Mouse (Mus musculus): Measurements from ENCODE around the gene Rapgef2.
"Not testable (repeated sequence)": the region's sequence is repeated elsewhere in the genome, so short reads cannot be mapped to it uniquely, and the experiment has no call there.

Rapgef2 gene

DNA sequence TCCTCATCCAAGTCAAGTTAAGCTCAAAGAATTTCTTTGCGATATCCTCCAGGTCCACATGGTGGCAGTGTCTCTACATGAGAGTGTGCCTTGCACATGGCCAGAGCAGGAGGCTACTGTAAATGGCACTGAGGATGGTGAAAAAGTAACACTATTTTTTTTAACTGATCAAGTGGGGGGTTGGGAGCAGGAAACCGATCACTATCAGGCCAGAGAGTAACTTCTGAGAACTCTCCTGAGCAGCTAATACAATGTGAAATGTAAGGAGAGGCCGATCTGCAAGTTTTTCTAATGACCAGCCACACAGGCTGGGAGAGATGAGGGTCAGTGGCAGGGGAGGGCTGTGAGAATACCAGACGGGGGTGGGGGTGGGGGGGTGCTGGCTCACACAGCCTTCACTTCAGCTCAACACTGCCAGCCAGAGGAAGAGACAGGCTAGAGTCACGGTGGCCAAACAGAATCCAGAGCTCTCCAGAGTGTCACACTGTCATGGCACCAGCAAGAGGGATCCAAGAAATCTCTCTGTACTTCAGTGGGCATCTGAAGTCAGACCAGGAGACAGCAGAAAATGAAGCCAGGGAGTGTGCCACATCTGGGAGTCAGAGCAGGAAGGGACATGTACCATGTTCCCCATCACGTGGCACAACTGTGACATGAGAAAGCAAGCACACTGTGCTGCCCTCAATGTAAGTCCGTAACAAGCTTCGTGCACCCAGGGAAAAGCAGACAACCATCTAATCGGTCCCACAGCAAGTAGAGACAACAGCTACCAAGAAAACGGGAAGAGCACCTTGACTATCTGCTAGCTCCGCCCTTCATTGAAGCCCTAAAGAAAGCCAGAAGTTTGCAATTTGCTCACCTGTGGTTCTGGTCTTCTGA is 83.8 kb downstream of the Rapgef2 start:
- peak; percentile 85 for DNase-seq (ENCODE audit: low spot score)

DNA sequence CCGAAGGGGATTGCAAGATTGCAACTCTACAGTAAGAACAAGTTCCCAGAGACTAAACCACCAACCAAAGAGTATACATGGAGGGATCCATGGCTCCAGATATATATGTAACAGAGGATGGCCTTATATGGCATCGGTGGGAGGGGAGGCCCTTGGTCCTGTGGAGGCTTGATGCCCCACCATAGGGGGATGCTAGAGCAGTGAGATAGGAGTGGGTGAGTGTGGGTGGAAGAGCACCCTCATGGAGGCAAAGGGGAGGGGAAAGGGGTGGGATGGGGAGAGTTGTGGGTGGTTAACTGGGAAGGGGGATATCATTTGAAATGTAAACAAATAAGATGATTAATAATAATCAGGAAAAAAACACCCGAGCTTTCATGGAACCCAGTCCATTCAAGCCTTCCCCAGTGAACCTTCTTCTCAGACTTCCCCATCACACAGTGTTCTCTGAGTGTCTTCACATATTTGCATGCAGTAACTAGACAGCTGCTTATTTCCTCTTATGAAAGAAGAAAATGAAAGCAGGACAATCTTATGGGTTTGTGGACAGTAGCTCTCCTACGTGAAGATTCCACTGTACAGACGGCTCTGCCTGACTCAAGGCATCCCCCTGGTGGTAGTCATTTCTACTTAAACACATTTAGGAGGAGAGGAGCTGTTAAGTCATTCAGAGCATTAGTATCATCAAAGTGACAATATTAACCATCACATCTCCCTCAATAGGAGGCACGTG is 89.4 kb downstream of the Rapgef2 start:
- peak; percentile 73 for DNase-seq (ENCODE audit: low spot score)

DNA sequence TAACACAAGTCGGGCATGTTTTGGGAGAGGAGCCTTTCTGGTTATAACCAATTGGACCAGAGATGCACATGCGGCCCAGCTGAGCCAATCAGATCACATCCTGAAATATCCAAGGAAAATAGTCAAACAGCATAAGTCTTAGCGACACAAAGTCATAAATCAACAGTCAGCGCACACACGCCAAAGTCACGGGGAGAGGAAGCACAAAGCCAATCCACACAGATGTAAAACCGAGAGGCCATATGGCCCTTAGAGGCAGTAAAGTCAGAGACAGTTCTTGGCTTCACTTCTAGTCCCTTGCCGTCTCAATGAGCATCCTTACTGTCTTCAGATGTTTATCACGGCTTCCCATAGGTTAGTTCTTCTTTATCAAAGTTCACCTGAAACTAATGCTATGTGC is 91.0 kb downstream of the Rapgef2 start:
- no peak for DNase-seq (ENCODE audit: low spot score)

DNA sequence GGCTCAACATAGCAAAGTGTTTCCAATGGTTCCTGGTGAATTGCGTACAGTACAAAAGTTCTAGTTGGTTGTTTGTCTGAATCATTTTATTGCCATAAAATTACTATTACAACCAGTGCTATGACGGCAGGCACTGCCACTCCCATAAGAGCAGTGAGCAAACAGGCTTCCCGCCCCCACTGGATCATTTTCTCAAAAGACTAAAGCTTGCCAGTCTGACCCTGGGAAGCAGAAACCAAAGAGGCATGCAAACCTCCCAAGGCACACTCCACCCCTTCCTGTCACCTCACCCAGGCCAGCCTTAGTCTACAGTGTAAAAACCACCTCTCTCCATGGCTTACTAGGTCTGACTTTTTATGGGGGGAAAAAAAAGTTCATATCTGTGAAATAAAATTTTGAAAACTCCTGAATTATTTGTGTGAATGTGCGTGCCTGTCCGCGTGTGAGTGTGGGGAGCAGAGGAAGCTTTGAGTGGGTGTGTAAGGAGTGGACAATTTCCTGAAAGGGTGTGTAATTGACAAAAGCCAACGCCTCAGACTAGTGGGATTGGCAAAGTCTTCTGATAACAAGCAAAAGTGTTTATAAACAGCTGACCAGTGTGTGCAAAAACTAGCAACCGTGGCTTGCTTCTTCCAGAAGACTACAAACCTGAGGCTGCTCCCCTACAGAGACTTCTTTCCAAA is 92.1 kb downstream of the Rapgef2 start:
- DNase-seq (ENCODE audit: low spot score), result no peak

DNA sequence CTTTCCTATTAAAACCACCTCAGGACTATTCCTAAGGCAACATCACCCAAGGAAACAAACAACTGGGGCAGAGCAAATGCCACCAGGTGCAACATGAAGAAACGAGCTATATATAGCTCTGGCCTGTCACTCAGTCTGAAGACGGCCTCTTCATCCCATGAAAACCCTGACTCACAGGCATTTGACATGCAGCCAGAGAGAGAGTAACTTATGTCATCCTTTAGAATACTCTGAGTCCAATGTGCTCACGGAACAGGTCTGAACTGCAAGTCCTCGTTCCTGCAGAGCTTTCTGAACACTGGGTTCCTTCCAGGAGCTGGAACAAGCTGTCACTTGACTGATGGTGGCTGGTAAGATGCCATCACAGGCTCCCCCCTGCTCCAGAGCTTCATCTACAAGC is 93.3 kb downstream of the Rapgef2 start:
- DNase-seq (ENCODE audit: low spot score), result no peak

DNA sequence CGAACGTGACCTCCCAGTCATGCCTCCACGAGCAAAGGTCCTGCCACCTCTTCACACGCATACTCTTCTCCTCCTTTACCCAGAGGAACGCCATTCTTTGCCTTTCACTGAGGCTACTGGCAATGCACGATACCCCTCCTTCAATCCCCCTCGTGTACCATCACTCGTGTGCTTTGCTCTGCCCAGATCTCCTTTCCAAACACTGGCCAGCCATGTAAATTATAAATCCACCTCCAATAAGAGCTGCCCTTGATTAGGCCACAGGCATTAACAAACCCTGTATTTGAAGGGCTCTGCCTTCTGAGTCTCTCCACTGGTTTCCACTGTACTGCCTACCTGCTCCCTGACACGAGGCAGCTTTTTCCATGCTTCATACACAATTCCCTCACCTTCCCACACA is 94.3 kb downstream of the Rapgef2 start:
- DNase-seq (ENCODE audit: low spot score), result no peak

DNA sequence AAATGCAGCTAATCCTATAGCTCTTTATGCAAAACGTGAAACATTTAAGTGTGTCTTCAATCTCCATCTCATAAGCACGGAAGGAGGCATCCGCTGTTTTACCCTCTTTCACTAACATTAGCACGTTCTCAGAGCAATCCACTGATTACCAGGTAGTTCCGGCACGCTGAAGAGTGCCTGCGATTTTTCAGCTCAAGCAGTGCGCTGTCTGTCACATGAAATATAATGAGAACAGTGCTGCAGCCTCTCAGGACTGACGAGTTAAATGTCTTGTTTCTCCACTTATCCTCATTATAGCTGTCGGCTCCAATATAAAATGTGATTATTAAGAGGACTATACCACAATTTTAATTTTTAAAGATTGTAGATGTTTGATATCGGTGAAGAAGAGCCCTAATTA is 94.8 kb downstream of the Rapgef2 start:
- DNase-seq (ENCODE audit: low spot score), result no peak

DNA sequence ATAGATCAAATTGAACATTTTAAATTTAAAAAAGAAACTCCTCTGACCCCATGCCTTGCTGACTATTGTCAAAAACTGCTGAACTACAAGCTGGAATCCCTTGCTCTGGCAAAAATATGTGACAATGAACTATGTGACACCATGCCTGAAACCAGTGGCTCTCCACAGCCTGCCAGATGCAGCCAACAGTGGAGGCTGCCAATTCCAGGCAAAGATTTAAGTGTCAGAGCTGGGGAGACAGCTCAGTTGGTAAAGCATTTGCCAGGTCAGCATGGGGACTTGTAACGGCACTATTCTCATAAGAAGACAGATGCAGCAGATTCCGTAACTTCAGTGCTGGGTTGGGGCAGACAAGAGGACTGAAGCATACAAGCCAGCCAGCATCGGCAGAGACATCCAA is 95.9 kb downstream of the Rapgef2 start:
- no peak for DNase-seq (ENCODE audit: low spot score)

DNA sequence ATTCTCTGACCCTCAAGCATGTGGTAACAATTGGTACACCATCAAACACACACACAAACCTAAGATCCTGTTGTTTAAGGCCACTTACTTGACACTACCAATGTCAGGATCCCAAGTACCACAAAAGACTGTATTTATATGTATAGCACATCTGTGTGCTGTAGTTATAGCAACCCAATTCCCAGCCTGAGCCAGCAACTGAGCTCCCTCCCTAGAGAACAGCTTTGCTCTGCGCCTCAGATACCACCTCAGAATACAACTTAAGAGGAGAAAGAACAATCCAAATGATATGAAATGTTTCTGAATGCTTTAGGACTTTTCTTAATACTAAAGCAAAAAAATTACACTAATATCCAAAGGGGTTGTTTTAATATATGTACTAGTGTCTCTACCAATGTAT is 98.4 kb downstream of the Rapgef2 start:
- DNase-seq (ENCODE audit: low spot score), result no peak

DNA sequence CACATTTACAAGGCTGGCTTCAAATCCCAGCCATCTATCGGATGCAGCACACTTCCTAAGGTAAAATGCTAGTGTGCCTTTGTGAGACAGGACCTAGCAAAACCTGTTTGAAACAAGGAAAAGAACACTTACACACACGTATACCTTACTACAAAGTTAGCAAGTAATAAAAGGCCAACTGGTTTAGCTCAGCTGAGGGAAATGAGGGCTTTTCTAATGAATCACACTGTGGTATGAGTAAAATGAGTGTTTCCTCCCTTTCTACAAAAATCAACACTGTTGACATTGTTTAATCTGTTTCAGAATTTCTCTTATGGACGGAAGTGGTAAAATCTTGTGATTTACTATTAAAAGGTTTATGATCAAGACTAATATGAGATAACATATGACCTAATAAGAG is 104.0 kb downstream of the Rapgef2 start:
- DNase-seq (ENCODE audit: low spot score), result no peak

DNA sequence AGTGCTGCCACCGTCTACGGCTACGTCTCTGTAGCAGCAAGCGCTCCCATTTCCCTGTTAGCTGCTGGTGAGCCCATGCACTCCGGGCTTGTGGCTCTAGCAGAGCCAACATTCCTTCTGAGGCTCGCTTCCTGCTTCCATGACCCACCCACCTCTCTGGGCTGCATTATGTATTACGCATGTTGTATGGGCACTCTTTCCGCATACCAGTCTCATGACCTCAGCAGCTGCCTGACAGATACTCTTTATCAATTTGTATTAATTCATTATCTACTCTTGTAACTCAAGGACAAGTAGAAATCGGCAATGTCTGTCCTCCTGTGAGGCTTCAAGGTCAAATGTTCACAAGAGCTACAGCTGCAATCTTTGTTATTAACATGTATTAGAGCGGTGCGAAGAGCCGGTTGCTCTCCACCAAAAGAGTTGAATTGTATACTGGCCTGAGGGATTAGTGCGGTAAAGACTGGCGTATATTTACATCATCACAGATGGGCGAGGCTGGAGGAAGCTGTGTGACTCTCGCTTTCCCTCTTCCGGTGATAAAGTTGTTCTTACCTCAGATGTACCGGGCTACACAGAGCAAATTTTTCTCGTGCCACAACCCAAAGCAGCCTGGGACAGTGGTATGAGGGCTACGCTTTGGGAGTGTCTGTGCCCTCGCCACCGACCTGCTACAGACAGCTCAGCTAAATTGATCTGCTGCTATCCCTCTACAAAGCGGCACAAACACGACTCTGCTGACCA is 104.9 kb downstream of the Rapgef2 start:
- peak; percentile 49 for DNase-seq (ENCODE audit: low spot score)

DNA sequence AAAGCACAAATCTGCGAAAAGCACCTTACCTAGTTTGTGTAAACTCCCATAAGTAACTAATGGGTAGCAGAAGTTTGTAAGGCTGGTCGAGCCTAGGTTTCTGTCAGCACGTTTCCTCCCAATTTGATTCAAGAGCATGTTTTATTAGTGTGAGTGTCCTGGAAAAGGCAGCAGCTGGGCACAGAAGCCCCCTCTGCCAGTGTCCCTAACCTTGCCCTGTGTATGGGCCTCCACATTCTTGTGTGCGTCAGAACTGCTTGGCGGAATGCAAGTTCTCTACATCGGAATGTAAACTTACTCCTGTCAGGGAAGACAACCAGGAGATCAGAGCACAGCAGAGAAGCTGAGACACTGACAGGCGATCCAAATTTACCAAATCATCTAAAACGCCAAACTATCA is 106.2 kb downstream of the Rapgef2 start:
- peak; percentile 41 for DNase-seq (ENCODE audit: low spot score)

DNA sequence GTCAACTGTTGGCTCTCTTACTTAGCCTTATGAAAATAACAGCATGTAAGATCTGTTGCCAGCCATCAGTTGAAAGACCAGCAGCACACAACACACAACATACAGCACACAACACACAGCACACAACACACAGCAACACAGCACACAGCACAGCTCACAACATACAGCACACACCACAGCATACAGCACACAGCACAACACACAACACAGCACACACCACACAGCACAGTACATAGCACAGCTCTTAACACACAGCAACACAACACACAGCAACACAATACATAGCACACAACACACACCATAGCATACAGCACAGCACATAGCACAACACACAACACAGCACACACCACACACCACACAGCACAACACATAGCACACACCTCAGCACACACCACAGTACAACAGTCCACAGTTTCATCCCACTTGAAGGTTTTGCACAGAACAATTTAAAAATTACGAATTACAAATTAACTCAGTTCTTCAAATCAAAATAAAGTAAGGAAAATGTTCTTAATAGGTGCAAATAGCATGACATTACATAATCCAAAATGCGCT is 106.7 kb downstream of the Rapgef2 start:
- DNase-seq (ENCODE audit: low spot score), result no peak

DNA sequence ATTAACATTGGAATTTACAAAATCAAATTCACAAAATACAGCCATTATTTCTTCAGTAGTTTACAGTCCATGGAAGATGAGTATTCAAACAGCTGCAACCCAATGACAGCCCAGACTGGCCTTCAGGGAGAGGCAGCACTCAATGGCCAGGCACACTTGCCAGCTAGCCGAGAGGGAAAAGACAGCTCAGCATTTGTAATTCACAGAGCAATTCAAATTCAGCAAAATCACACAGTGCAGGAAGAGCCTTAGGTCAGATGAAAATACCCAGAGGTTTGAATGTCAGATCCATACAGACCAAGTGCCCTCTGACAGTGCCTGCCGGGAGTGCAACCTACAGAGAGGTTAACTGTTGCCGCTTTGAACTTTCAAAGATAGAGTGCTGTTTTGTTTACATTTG is 107.6 kb downstream of the Rapgef2 start:
- no peak for DNase-seq (ENCODE audit: low spot score)

DNA sequence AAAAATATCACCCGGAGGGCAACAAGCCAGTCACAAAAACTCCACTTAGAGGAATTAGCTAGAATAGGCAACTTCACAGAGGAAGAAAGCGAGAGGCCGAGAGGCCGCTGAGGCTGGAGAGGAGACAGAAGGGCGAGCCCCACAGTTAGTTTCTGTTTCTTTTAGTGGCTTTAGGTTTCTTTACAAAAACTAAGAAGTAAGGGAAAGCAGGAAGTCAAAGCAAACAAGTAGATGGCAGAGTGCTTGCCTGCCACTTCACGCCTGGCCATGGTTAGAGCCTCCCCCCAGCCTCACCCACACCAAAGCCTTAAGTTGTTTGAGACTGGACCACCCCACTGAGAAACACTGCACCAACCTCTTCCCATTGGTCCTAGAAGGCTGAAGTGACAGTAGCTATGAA is 108.2 kb downstream of the Rapgef2 start:
- DNase-seq (ENCODE audit: low spot score), result no peak

DNA sequence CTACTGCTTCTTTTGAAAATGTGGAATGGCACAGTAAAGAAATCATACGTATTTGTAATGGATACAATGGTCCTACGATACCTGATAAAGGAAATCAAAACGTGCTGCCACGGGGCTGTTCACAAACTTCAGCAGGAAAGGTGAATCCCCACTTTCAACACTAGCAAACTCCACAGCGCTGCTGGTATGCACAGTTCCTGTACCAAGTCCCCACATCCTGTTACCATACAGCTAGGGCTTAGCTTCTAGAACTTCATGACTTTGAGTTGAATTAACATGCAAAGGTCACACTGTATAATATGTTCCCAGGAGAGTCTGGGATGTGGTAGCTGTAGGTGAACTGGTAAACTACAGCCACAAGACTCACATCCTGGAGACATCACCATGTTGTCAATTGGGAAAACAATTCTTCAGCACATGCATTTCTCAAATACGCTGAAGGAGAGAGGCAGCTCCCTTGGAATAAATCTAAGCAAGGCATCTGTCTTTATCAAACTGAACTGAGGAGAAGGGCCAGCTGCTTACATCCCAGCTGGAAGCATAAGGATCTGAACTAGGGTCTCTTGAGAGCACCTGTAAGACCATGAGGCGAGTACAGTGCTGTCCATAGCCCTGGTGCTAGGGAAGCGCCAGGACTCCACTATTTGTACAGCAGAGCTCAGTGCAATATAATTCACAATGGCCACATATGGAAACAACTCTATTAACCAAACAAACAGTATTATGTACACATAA is 109.0 kb downstream of the Rapgef2 start:
- DNase-seq (ENCODE audit: low spot score), result no peak

DNA sequence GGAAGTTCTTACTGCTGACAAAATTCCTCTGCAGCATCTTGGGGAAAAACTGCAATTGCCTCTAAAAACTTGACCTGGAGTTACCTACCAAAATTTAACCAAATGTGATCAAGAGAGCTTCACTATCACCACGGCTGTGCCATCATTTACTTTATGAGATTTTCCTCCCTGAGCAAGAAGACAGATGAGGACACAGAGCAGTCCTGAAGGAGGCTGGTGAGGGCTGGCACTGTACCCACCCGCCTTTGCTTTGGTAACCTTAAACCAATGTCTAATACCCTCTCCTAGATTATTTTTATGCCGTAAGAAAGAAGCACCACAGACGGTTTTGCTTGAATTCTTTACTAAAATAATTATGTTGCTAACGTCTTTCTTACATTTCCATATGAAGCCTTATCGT is 112.1 kb downstream of the Rapgef2 start:
- no peak for DNase-seq (ENCODE audit: low spot score)

DNA sequence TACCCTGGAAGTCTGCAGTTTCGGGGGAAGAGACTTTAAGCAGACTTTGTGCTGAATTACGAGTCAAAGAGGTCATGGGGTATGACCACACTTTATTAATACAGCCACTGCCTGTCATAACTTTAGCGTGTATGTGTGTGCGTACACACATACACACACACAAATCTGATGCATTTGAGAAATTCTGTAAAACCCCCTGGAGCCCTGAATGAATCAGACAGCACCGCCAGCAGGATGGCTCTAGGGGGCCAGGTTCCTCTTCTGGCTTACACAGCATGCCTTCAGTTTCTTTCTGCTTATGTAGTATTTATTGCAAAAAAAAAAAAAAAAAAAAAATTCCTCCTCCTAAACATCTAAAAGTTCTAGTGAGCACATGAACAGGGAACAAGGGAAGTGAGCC is 113.0 kb downstream of the Rapgef2 start:
- DNase-seq (ENCODE audit: low spot score), result no peak

DNA sequence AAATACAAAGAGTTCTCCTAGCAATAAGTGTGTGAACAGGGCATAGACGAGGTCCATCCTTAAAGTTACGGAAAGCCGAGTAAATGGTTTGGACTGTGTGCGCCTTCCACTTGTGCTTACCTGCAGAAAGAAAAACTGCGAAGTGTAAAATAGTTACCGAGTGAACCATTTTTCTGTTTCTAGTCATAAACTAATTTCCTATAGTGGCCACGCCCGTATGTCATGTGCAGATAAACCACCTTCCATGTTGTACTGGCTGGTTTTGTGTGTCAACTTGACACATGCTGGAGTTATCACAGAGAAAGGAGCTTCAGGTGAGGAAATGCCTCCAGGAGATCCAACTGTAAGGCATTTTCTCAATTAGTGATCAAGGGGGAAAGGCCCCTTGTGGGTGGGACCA is 115.2 kb downstream of the Rapgef2 start:
- not testable (repeated sequence) for DNase-seq (ENCODE audit: low spot score)

DNA sequence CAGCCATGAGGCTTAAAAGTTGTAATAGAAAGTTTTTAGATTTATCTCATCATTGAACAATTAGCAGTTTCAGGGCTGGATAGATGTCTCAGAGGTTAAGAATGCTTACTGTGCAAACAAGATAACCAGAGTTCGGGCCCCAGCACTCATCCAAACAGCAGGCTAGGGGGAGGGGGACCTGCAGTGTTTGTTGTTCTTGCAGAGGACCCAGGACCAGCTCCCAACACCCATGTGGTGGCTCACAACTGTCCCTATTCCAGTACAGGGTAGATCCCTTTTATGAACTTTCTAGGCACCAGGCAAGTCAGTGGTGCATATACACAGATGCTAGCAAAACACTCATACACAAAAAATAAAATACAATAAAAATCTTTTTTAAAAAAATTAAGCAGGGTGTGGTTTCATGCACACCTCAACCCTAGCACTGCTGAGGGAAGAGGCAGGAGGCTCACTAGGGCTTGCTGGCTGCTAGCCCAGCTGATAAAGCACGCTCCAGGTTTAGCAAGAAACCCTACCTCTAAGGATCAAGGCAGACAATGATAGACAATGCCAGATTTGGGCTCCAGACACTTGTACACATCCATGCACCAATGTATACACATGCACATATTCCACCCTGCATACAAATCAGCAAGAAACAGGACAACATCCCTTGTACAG is 118.0 kb downstream of the Rapgef2 start:
- DNase-seq (ENCODE audit: low spot score), result no peak

DNA sequence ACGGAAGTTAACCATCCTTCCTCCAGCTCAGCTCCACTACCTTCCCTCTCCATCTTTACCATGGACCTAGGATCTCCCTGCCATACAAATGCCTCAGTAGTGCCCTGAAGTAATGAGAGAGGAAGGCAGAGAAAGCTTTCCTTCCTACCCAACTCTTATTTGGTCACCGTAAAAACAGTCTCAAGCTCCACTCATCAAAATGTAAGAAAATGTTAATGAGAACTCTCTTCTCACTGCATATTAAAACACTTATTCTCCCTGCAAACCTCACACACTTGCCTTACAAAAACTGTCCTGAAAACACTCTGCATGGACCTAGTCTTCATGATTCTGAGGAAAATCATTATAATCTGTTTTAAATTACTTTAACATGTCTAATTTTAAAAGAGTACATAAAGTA is 118.7 kb downstream of the Rapgef2 start:
- DNase-seq (ENCODE audit: low spot score), result no peak

Measured in embryo, embryonic 10.5 days (tissue).